Mouse (Mus musculus) neural tube, embryonic 12.5 days (tissue): Measurements from ENCODE around the gene Defb41. TPM values are rescaled to one million over a fixed set of nuclear protein-coding genes. Genes with fewer than 3 reads are reported as not detected.
"Not testable (repeated sequence)": the region's sequence is repeated elsewhere in the genome, so short reads cannot be mapped to it uniquely, and the experiment has no call there.

Source experiments
- ATAC-seq: fragments of 200-750 bp; cut with Nextera tagmentation; 2 replicates; pipeline ENCODE4 v1.8.0; 2017; ENCODE audit warnings: low read depth, mild to moderate bottlenecking, moderate TSS enrichment, moderate library complexity; ENCODE audit not compliant: low FRiP score
- H3K27ac ChIP-seq: fragments of 300-500 bp; sonication (generic); 2 replicates; pipeline ENCODE4 v1.5.1; 2016
- H3K27me3 ChIP-seq: fragments of 300-500 bp; sonication (generic); replicated peaks from 2 replicates; pipeline ENCODE4 v1.6.1; 2016; ENCODE audit warnings: mild to moderate bottlenecking
- H3K36me3 ChIP-seq: fragments of 300-500 bp; sonication (generic); 2 replicates; pipeline ENCODE4 v1.6.1; 2016; ENCODE audit warnings: mild to moderate bottlenecking
- H3K4me1 ChIP-seq: fragments of 300-500 bp; sonication (generic); 2 replicates; pipeline ENCODE4 v1.6.1; 2016
- H3K4me2 ChIP-seq: fragments of 300-500 bp; sonication (generic); replicated peaks from 2 replicates; pipeline ENCODE4 v1.6.1; 2016; ENCODE audit warnings: mild to moderate bottlenecking
- H3K4me3 ChIP-seq: fragments of 300-500 bp; sonication (generic); 2 replicates; pipeline ENCODE4 v1.5.1; 2016
- H3K9ac ChIP-seq: fragments of 300-500 bp; sonication (generic); 2 replicates; pipeline ENCODE4 v1.6.1; 2016; ENCODE audit warnings: mild to moderate bottlenecking
- H3K9me3 ChIP-seq: fragments of 300-500 bp; sonication (generic); 2 replicates; pipeline ENCODE4 v1.6.1; 2016; ENCODE audit warnings: mild to moderate bottlenecking
- WGBS: fragments of 180-500 bp; shearing (Covaris S2); methylation state at CpG from one replicate; pipeline ENCODE4 v1.1.7; 2016; 5-methylcytosine and 5-hydroxymethylcytosine counted together
- polyA plus RNA-seq: library from polyadenylated mRNA; unstranded; fragments of >200 nt; fragmentation: Nextera tagmentation; extraction: Ambion mirVana; gene quantifications from 2 replicates; pipeline ENCODE4 v1.2.1, GENCODE M21; 2016

Defb41 gene
- polyA plus RNA-seq: not detected in 2 replicates

DNA sequence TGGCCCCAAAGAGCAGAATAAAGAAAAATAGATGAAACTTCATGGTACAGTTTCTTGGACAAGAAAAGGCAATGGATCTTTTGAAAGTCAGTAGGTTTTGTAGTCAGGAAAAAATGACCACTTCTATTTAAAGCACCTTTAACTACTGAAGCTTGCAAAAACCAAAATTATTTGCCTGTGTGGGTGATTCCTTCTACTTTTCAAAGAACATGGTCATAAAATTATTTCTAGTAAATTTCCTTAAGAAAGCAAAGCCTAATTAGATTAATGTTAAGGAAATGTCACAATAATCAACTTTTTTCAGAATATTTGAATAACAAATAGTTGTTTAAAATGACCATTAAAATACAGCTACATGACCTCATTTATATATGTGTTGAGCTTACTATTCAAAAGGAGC is at the start of gene Defb41:
Defb41 (minus strand) TSS at position 101 of the 400 bp plus-strand sequence.
- Histone ChIP-seq H3K9ac (no peak within 1 kb of the TSS), H3K4me1 (no peaks in the 10 kb centered on the region), H3K36me3 (no peaks in the 10 kb centered on the region), H3K4me2 (no peak within 1 kb of the TSS), H3K27ac (no peak within 1 kb of the TSS), H3K9me3 (no peaks in the 10 kb centered on the region), H3K27me3 (no peaks in the 10 kb centered on the region), H3K4me3 (no peak within 1 kb of the TSS)
- ATAC-seq: no peak

- WGBS: 87% methylated on average over 4 of the region's 4 CpGs
- Histone ChIP-seq H3K27ac (no peak overlapping the region), H3K27me3 (no peaks in the 10 kb centered on the region), H3K36me3 (no peaks in the 10 kb centered on the region), H3K4me2 (no peak overlapping the region), H3K9me3 (no peaks in the 10 kb centered on the region), H3K4me1 (no peaks in the 10 kb centered on the region), H3K4me3 (no peak overlapping the region), H3K9ac (no peak overlapping the region)
- no peak for ATAC-seq
Observed at GRCm38 (mm10) chr1:18308474-18308829, 43.5 kb upstream of the Defb41 start.

GRCm38 (mm10) chr1:18307545-18308473 is 42.9 kb upstream of the Defb41 start:
- no peak overlapping the region for H3K27ac ChIP-seq
- H3K36me3 ChIP-seq: no peaks in the 10 kb centered on the region
- no peak overlapping the region for H3K9ac ChIP-seq
- WGBS: 82% methylated on average over 12 of the region's 12 CpGs
- H3K9me3 ChIP-seq: no peaks in the 10 kb centered on the region
- H3K4me3 ChIP-seq: no peak overlapping the region
- H3K4me1 ChIP-seq: no peaks in the 10 kb centered on the region
- H3K4me2 ChIP-seq: no peak overlapping the region
- no peak for ATAC-seq
- H3K27me3 ChIP-seq: no peaks in the 10 kb centered on the region

GRCm38 (mm10) chr1:18292515-18292914 is 27.6 kb upstream of the Defb41 start:
- Histone ChIP-seq H3K4me1 (no peaks in the 10 kb centered on the region), H3K4me3 (no peak overlapping the region), H3K27me3 (no peaks in the 10 kb centered on the region), H3K9ac (no peak overlapping the region), H3K4me2 (no peak overlapping the region), H3K27ac (no peak overlapping the region), H3K36me3 (no peaks in the 10 kb centered on the region), H3K9me3 (no peaks in the 10 kb centered on the region)
- no peak for ATAC-seq
- WGBS: 57% methylated on average over 4 of the region's 4 CpGs

DNA sequence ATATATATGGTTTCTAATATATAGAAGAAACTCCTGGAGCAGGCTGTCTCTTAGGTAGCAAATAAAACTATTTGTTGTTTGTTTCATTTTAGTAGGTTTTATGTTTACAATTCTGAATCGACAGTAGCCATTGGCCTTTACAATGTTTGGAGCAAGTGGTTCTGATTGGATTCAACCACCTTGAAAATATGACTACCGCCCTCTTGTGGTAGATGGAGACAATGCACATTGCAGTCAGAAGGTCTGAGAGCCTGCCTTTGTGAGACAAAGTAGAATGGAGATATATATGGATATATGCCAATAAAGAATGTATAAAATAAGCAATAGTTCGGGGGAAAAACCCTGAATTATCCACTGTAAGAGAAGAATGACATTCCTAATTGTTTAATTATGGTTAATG is 23.9 kb upstream of the Defb41 start:
- no peak overlapping the region for H3K9ac ChIP-seq
- H3K36me3 ChIP-seq: no peaks in the 10 kb centered on the region
- H3K27ac ChIP-seq: no peak overlapping the region
- H3K4me1 ChIP-seq: no peaks in the 10 kb centered on the region
- H3K4me2 ChIP-seq: no peak overlapping the region
- 41% methylated on average over 3 of the region's 3 CpGs for WGBS
- H3K4me3 ChIP-seq: no peak overlapping the region
- ATAC-seq: no peak
- no peaks in the 10 kb centered on the region for H3K27me3 ChIP-seq
- H3K9me3 ChIP-seq: no peaks in the 10 kb centered on the region

- H3K9me3 ChIP-seq: no peaks in the 10 kb centered on the region
- no peaks in the 10 kb centered on the region for H3K27me3 ChIP-seq
- no peaks in the 10 kb centered on the region for H3K4me1 ChIP-seq
- no peak overlapping the region for H3K9ac ChIP-seq
- no peak overlapping the region for H3K4me2 ChIP-seq
- no peaks in the 10 kb centered on the region for H3K36me3 ChIP-seq
- no peak for ATAC-seq
- no peak overlapping the region for H3K27ac ChIP-seq
- no peak overlapping the region for H3K4me3 ChIP-seq
Observed at GRCm38 (mm10) chr1:18287371-18287770, 22.4 kb upstream of the Defb41 start.

GRCm38 (mm10) chr1:18271095-18271494 is 6.2 kb upstream of the Defb41 start:
- Histone ChIP-seq H3K4me3 (no peak overlapping the region), H3K36me3 (no peaks in the 10 kb centered on the region), H3K9ac (no peak overlapping the region), H3K4me1 (no peaks in the 10 kb centered on the region), H3K9me3 (no peaks in the 10 kb centered on the region), H3K27me3 (no peaks in the 10 kb centered on the region), H3K4me2 (no peak overlapping the region), H3K27ac (no peak overlapping the region)
- no peak for ATAC-seq
- WGBS: 88% methylated on average over 4 of the region's 4 CpGs

DNA sequence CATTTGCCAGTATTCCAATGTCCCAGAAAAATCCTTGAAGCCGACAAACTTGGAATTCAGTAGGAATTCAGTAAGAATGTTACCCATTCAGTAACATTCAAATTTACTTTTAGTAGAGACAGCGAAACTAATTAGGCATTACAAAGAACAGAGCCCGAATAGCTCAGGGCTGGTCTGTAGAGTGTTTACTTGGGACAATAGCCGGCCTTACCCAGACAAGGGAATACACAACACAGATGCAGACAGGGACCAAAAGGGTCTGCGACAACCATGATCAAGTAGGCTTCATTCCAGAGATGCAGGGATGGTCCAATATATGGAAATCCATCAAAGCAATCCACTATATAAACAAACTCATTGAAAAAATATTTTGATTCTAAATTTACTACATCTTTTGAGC is 3.9 kb upstream of the Defb41 start:
- no peaks in the 10 kb centered on the region for H3K27me3 ChIP-seq
- no peak for ATAC-seq
- no peaks in the 10 kb centered on the region for H3K36me3 ChIP-seq
- H3K4me1 ChIP-seq: no peaks in the 10 kb centered on the region
- H3K4me3 ChIP-seq: no peak overlapping the region
- H3K9ac ChIP-seq: no peak overlapping the region
- H3K4me2 ChIP-seq: no peak overlapping the region
- H3K27ac ChIP-seq: no peak overlapping the region
- no peaks in the 10 kb centered on the region for H3K9me3 ChIP-seq
- 60% methylated on average over 5 of the region's 5 CpGs for WGBS

GRCm38 (mm10) chr1:18245801-18246580 is 18.9 kb downstream of the Defb41 start:
- not testable (repeated sequence) for H3K9ac ChIP-seq, ATAC-seq, H3K27me3 ChIP-seq, H3K4me2 ChIP-seq, H3K27ac ChIP-seq, H3K9me3 ChIP-seq, H3K4me1 ChIP-seq, H3K36me3 ChIP-seq, H3K4me3 ChIP-seq
- 87% methylated on average over 9 of the region's 9 CpGs for WGBS

DNA sequence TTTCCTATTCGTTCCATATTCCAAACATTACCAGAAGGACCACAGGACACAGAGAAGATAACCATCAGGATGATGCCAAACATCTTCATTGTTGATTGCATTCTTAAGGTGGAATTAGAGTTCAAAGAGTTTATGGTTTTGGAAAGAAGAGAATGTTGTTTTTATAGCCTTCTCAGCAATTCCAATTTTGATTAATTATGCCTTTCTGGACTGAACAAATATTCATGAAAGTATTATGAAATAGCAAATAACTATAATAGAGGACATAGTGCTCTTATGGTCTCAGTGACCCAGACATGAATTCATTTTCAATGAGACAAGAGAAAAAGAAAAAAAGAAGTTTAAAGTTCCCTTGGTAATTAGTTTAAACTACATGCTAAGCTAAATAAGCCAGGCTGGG is 27.6 kb downstream of the Defb41 start, which contains the start of gene Defb18:
Defb18 (minus strand) TSS at position 101 of the 400 bp plus-strand sequence.
- Histone ChIP-seq H3K27me3 (no peaks in the 10 kb centered on the region), H3K27ac (no peak within 1 kb of the TSS), H3K4me2 (no peak within 1 kb of the TSS), H3K9ac (no peak within 1 kb of the TSS), H3K4me3 (no peak within 1 kb of the TSS), H3K4me1 (no peaks in the 10 kb centered on the region), H3K36me3 (no peaks in the 10 kb centered on the region), H3K9me3 (no peaks in the 10 kb centered on the region)
- no peak for ATAC-seq
- WGBS: 75% methylated on average over 1 of the region's 1 CpGs

- H3K4me1 ChIP-seq: no peaks in the 10 kb centered on the region
- 9% methylated on average over 3 of the region's 3 CpGs for WGBS
- H3K9ac ChIP-seq: no peak overlapping the region
- H3K27me3 ChIP-seq: no peaks in the 10 kb centered on the region
- ATAC-seq: no peak
- no peaks in the 10 kb centered on the region for H3K9me3 ChIP-seq
- H3K4me2 ChIP-seq: no peak overlapping the region
- H3K36me3 ChIP-seq: no peaks in the 10 kb centered on the region
- no peak overlapping the region for H3K27ac ChIP-seq
- H3K4me3 ChIP-seq: no peak overlapping the region
Observed at GRCm38 (mm10) chr1:18223385-18223945, 41.5 kb downstream of the Defb41 start.
